Mouse (Mus musculus): ENCODE measurements around the gene Nol6.

The Nol6 gene

DNA sequence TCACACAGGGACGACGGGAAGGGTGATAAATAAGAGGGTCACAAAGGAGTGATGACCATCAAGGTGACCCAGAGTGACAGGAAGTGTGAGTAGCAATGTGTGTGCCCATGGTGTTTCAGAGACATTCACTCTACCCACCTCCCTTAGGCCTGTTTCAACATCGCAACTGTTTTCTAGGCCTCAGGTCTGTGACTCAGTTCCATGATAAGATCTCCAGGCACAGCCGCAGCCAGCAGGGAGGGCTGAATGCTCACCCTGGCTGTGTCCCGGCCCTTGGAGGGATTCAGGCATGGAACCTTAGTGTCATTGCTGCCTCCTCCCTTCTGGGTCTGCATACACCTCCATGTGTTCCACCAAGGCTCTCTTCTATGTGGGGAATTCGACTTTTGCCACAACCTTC, 45.5 kb downstream of the Nol6 start:
- no peak for DNase-seq

- peak; percentile 21 for DNase-seq
These were observed 49.8 kb downstream of the Nol6 start for GRCm38 (mm10) chr4:41074461-41074860.

DNA sequence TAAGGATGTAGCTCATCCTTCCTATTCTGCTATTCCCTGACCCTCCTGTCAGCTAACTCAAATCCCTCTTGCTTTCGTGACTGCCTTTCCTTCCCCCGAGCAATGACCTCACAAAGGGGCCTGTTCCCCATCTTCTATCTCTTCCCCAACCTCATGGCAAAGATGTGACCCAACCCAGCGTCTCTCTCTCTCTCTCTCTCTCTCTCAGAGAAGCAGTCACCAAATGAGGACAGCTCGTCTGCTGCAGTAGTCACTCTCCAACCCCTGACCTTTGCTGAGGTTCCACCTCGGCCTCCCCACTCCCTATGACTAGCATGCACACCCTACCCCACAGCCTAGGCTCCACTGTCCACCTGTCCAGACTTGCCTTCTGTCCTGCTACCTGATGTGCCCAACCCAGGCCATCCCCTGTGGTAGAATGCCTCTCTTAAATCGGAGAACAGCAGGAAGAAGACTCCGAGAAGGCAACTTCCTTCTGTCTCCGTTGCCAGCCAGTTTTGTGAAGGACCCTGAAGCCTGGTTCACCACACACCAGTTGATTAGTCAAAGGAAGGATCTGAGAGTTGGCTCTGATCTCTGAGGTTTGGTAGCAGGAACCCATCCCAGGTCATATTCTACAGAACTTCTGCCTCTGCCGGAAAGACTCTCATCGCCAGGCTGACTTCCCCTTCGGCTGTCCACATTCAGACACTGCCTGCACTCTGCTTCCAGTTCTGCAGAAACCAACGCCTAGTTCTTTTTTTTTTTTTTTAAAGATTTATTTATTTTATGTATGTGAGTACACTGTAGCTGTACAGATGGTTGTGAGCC, 51.0 kb downstream of the Nol6 start:
- no peak for DNase-seq

DNA sequence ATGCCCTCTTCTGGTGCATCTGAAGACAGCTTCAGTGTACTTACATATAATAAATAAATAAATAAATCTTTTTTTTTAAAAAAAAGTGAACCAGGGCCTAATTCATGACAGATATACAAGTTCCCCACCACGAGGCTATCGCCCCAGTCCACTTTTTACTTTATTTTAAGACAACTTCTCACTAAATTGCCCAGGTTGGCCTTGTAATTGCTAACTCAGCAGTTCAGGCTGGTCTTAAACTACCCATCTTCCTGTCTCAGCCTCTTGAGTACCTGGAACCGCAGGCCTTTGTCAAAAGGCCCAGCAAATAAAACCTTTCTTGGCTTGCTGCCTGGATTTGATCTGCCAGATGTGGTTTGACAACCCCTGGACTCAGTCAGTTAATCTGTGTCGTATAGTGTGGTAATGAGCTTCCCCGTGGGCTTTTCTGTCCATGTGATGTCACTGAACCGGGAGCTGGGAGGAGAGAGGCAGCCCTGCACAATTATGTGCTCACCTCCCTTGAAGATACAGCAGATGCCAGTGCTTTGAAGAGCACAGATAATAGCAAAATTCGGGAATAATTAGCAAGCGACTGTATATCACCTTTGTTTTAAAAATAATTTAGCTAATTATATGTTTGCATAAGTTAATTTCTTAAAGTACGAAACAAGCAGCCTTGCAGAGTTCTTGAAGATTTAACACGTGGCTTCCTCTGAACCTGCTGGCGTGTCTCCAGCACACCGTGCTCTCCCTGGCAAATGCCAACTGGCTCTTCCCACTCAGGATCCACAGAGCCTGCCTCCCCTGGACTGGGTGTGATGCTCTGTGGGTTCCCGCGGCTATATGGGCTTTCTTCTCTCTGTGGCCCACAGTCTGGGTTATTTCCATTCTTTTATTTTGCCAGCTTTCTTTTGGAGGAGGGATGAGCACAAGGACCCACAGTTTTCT, 52.5 kb downstream of the Nol6 start:
- DNase-seq = no peak

- no peak for DNase-seq
These were observed 59.1 kb downstream of the Nol6 start for GRCm38 (mm10) chr4:41065196-41065595.

Data from lung, postnatal 10 days (tissue).